18 mouse cellular contexts compared by ENCODE assay signal in the genomic region with DNA sequence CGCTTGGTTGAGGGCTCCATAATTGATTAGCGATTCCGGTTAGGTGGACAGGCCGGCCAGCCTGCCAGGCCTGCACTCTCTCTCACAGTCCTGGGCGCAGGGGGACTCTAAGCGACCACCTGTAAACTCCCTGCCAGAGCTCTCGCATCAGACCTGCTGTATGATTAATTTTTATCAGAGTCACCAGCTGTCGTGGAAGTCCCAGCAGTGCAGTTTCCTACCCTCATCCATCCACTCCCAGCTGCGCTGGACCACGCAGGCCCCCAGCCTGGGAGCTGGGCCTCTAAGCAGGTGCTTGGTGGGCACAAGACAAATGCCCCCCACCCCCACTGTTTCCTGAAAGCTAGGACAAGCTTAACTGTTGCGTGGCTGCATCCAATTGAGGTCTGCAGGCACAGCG.
DNase-seq lines count a peak whose midpoint lies in the region; ATAC-seq and TF ChIP-seq lines count a peak whose summit lies in the region.
"Had no signal": no experiment of that assay in that cellular context is flagged by ENCODE, and none has a peak within 500 bp of the region (broad histone marks: within the 10 kb centered on the region; RNA-seq: fewer than 3 reads in every experiment).

No protein-coding gene starts in this region.

- WGBS in embryonic facial prominence, embryonic 10.5 days = 38% methylated on average over 12 of the region's 12 CpGs
- 16% methylated on average over 12 of the region's 12 CpGs for whole genome bisulfite sequencing in hindbrain, embryonic 14.5 days
- 17% methylated on average over 12 of the region's 12 CpGs for WGBS in midbrain, embryonic 14.5 days
- 56% methylated on average over 12 of the region's 12 CpGs for WGBS in intestine, postnatal 0 days

- DNase-seq in embryonic facial prominence, embryonic 10.5 days (ENCODE audit: low spot score) = peak; percentile 11
- no peak for DNase-seq in hindbrain, embryonic 14.5 days (ENCODE audit: low spot score)
- peak; percentile 60 for DNase-seq in midbrain, embryonic 14.5 days
- no peak for DNase-seq in kidney, postnatal 14 days
- DNase-seq: cerebellum, adult 9-10 months; kidney, postnatal 25 days; lung, adult 2 months; right cerebral cortex, adult 18-20 months; spleen, adult 18-20 months; thymus, postnatal 36 days had no signal

- no peaks in the 10 kb centered on the region for H3K27me3 ChIP-seq in ES-Bruce4 (ENCODE audit: control insufficient read depth, insufficient read depth, low read length, poor library complexity, severe bottlenecking)
- peaks cover 17% of the 10 kb centered on the region for H3K27me3 ChIP-seq in embryonic facial prominence, embryonic 10.5 days (replicated peaks; ENCODE audit: low read depth, poor library complexity, severe bottlenecking)
- H3K27me3 ChIP-seq in hindbrain, embryonic 14.5 days (ENCODE audit: control insufficient read depth, insufficient read depth, low read length) = peaks cover 12% of the 10 kb centered on the region
- no peaks in the 10 kb centered on the region for H3K27me3 ChIP-seq in midbrain, embryonic 14.5 days (ENCODE audit: control insufficient read depth, insufficient read depth, low read length)
- no peaks in the 10 kb centered on the region for H3K27me3 ChIP-seq in intestine, postnatal 0 days (replicated peaks; ENCODE audit: control insufficient read depth, insufficient read depth, low read length)
- H3K27me3 ChIP-seq: heart, embryonic 15.5 days; limb, embryonic 15.5 days; Patski had no signal

- no peak for TF ChIP-seq EP300 in ES-Bruce4 (IDR thresholded peaks at IDR 0.05; ENCODE audit: insufficient read depth, low read depth, low read length)

- H3K9me3 ChIP-seq in ES-Bruce4 (replicated peaks; ENCODE audit: control insufficient read depth, insufficient read depth, low read length, poor library complexity, severe bottlenecking) = no peaks in the 10 kb centered on the region
- H3K9me3 ChIP-seq in embryonic facial prominence, embryonic 10.5 days = no peaks in the 10 kb centered on the region
- no peaks in the 10 kb centered on the region for H3K9me3 ChIP-seq in hindbrain, embryonic 14.5 days (ENCODE audit: control insufficient read depth, low read length)
- H3K9me3 ChIP-seq in midbrain, embryonic 14.5 days (ENCODE audit: control insufficient read depth, low read length) = no peaks in the 10 kb centered on the region
- no peaks in the 10 kb centered on the region for H3K9me3 ChIP-seq in intestine, postnatal 0 days (ENCODE audit: control insufficient read depth)
- H3K9me3 ChIP-seq: heart, embryonic 15.5 days; limb, embryonic 15.5 days had no signal

- no peak overlapping the region for H3K4me2 ChIP-seq in hindbrain, embryonic 14.5 days (replicated peaks)
- no peak overlapping the region for H3K4me2 ChIP-seq in midbrain, embryonic 14.5 days (ENCODE audit: low read length)
- no peak overlapping the region for H3K4me2 ChIP-seq in intestine, postnatal 0 days (replicated peaks; ENCODE audit: low read depth)
- H3K4me2 ChIP-seq: heart, embryonic 15.5 days; limb, embryonic 15.5 days had no signal

- H3K27ac ChIP-seq in ES-Bruce4 (ENCODE audit: insufficient read depth, low read length) = peak overlapping the region; percentile 30; the same call in 1 of the 2 replicates
- H3K27ac ChIP-seq in embryonic facial prominence, embryonic 10.5 days (replicated peaks) = peak overlapping the region; percentile 30; the same call in 1 of the 2 replicates
- H3K27ac ChIP-seq in hindbrain, embryonic 14.5 days = no peak overlapping the region
- H3K27ac ChIP-seq in midbrain, embryonic 14.5 days (replicated peaks; ENCODE audit: low read depth, low read length) = no peak overlapping the region
- H3K27ac ChIP-seq in intestine, postnatal 0 days (ENCODE audit: low read depth, low read length) = no peak overlapping the region
- H3K27ac ChIP-seq: heart, embryonic 15.5 days; limb, embryonic 15.5 days; macrophage had no signal

- H3K9ac ChIP-seq in ES-Bruce4 (ENCODE audit: low read depth, poor library complexity, severe bottlenecking) = 0 out of 2 replicates have a peak overlapping the region, but pooled peaks have one; percentile 31
- H3K9ac ChIP-seq in hindbrain, embryonic 14.5 days = no peak overlapping the region
- no peak overlapping the region for H3K9ac ChIP-seq in midbrain, embryonic 14.5 days (replicated peaks; ENCODE audit: low read length)
- H3K9ac ChIP-seq in intestine, postnatal 0 days (ENCODE audit: low read depth, low read length) = no peak overlapping the region
- H3K9ac ChIP-seq: heart, embryonic 15.5 days; limb, embryonic 15.5 days had no signal

- peaks cover 2% of the 10 kb centered on the region for H3K4me1 ChIP-seq in ES-Bruce4 (ENCODE audit: control insufficient read depth, insufficient read depth, low read length)
- H3K4me1 ChIP-seq in embryonic facial prominence, embryonic 10.5 days = peaks cover 21% of the 10 kb centered on the region
- H3K4me1 ChIP-seq in hindbrain, embryonic 14.5 days (replicated peaks; ENCODE audit: control insufficient read depth, insufficient read depth, low read length) = peaks cover 9% of the 10 kb centered on the region
- peaks cover 15% of the 10 kb centered on the region for H3K4me1 ChIP-seq in midbrain, embryonic 14.5 days (ENCODE audit: control insufficient read depth, insufficient read depth, low read length)
- H3K4me1 ChIP-seq in intestine, postnatal 0 days (replicated peaks; ENCODE audit: control insufficient read depth, insufficient read depth, low read length) = no peaks in the 10 kb centered on the region
- H3K4me1 ChIP-seq: heart, embryonic 15.5 days had no signal

- no peaks in the 10 kb centered on the region for H3K36me3 ChIP-seq in ES-Bruce4 (ENCODE audit: control insufficient read depth, insufficient read depth, low read length, poor library complexity, severe bottlenecking)
- H3K36me3 ChIP-seq in embryonic facial prominence, embryonic 10.5 days (replicated peaks) = no peaks in the 10 kb centered on the region
- H3K36me3 ChIP-seq in hindbrain, embryonic 14.5 days (replicated peaks; ENCODE audit: control insufficient read depth, insufficient read depth) = no peaks in the 10 kb centered on the region
- H3K36me3 ChIP-seq in midbrain, embryonic 14.5 days (ENCODE audit: control insufficient read depth, insufficient read depth, low read length) = no peaks in the 10 kb centered on the region
- no peaks in the 10 kb centered on the region for H3K36me3 ChIP-seq in intestine, postnatal 0 days (ENCODE audit: control insufficient read depth, insufficient read depth)
- H3K36me3 ChIP-seq: heart, embryonic 15.5 days; limb, embryonic 15.5 days had no signal

- no peak for TF ChIP-seq CTCF in ES-Bruce4 (IDR thresholded peaks at IDR 0.05; ENCODE audit: low read depth, low read length)
- no peak for TF ChIP-seq CTCF in intestine, postnatal 0 days (IDR thresholded peaks at IDR 0.05; ENCODE audit: low read depth)

- no peak for TF ChIP-seq POLR2A in ES-Bruce4 (IDR thresholded peaks at IDR 0.05; ENCODE audit: insufficient read depth, low read length)

- no peak overlapping the region for H3K4me3 ChIP-seq in ES-Bruce4 (ENCODE audit: low read depth, low read length)
- no peak overlapping the region for H3K4me3 ChIP-seq in embryonic facial prominence, embryonic 10.5 days
- no peak overlapping the region for H3K4me3 ChIP-seq in hindbrain, embryonic 14.5 days (replicated peaks; ENCODE audit: low read length)
- no peak overlapping the region for H3K4me3 ChIP-seq in midbrain, embryonic 14.5 days (replicated peaks; ENCODE audit: low read depth, low read length)
- H3K4me3 ChIP-seq in intestine, postnatal 0 days (ENCODE audit: low read depth, low read length) = no peak overlapping the region
- H3K4me3 ChIP-seq: heart, embryonic 15.5 days; limb, embryonic 15.5 days; myocyte had no signal

- ATAC-seq in hindbrain, embryonic 14.5 days (ENCODE audit: low FRiP score) = peak; percentile 68; the same call in 1 of the 2 replicates
- ATAC-seq in midbrain, embryonic 14.5 days (ENCODE audit: low FRiP score, low TSS enrichment) = peak; percentile 53; the same call in 1 of the 2 replicates
- ATAC-seq in activated CD4-positive, CD25-positive, alpha-beta regulatory T cell, adult 4 months = no peak
- no peak for ATAC-seq in intestine, postnatal 0 days
- ATAC-seq: Patski had no signal

Comparison
In these comparisons a context has a peak if more than half of its experiments do, and no peak if none do; other contexts are left out.
1. H3K27ac ChIP-seq: peak in ES-Bruce4 (single experiment) and embryonic facial prominence, embryonic 10.5 days (single experiment); none in hindbrain, embryonic 14.5 days (single experiment), midbrain, embryonic 14.5 days (single experiment) and intestine, postnatal 0 days (single experiment).
2. DNase-seq: peak in embryonic facial prominence, embryonic 10.5 days (single experiment) and midbrain, embryonic 14.5 days (single experiment); none in hindbrain, embryonic 14.5 days (single experiment) and kidney, postnatal 14 days (single experiment).
3. ATAC-seq: peak in hindbrain, embryonic 14.5 days (single experiment) and midbrain, embryonic 14.5 days (single experiment); none in activated CD4-positive, CD25-positive, alpha-beta regulatory T cell, adult 4 months (single experiment) and intestine, postnatal 0 days (single experiment).